Mouse (Mus musculus) induced T-regulatory cell, adult 2 months (primary cell): ENCODE results near the gene Slc6a18.
A peak's percentile ranks its signal among the peaks of the same experiment; 100 is the strongest.

Experiments used
- DNase-seq: peaks from one replicate; pipeline ENCODE4 v3.0.0-alpha.2; 2012; ENCODE audit warnings: low read depth

Gene Slc6a18

DNA sequence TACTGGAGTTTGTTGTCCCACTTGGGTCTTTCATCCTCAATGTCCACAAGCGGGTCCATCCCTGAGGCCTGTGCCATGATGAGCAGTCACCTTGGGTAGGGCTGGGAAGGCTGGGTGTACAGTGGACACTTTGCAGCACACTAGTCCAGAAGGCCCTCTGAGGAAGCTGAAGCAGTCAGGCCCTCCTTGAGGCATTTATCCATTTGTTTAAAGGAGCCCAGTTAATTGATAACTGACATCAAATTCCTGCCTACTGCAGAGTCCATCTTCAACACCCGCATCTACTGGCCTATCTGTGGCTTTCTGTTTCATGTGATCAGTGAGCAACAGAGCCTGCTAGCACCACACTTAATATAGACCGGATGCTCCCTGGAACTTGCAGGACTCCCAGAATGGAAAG is at the start of gene Slc6a18:
Gene Slc6a18, minus strand, starts transcription at position 171 of the 400 bp plus-strand sequence.
- no peak for DNase-seq

DNA sequence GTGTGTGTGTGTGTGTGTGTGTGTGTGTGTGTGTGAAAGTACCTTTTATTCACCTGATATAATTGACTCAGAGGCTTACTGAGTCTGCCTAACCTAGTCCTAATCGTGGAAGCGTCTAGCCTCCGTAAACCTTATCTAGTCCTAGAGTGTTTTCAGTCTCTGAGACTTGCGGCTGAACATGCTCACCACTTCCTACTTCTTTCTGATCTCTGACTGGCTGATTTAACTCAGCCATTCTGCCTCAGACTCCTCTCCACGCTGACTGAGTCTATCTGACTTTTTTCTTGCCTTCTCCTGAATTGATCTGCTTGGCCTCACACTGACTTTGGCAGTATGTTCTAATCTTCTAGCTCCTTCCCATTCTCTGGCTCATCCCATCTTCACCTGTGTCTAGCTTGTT is 47.5 kb upstream of the Slc6a18 start:
- peak; percentile 76 for DNase-seq

- DNase-seq: peak; percentile 70
Observed at GRCm38 (mm10) chr13:73723081-73723668, 45.4 kb upstream of the Slc6a18 start.

DNA sequence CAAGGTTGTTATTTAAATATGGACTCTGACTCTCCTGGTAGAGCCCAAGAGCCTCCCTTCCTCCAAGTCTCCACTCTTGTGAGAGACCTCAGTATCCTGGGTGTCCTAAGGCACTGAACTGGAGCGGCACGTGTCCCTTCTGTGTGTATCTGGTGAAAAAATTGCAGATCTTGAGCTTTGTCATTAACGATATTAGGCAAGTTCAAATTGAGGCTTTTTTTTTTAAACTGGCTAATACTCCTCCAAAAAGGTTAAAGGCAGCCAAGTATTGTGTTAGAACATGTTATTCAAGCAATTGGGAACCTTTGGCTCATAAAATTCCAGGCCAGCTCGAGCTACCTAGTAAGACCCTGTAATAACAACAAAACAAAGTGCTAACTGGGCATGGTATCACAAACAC is 42.4 kb upstream of the Slc6a18 start:
- no peak for DNase-seq

GRCm38 (mm10) chr13:73718225-73718624 is 40.4 kb upstream of the Slc6a18 start:
- DNase-seq: peak; percentile 94

- peak; percentile 67 for DNase-seq
Observed at GRCm38 (mm10) chr13:73714020-73714419, 36.2 kb upstream of the Slc6a18 start.

GRCm38 (mm10) chr13:73713204-73713603 is 35.4 kb upstream of the Slc6a18 start:
- no peak for DNase-seq

DNA sequence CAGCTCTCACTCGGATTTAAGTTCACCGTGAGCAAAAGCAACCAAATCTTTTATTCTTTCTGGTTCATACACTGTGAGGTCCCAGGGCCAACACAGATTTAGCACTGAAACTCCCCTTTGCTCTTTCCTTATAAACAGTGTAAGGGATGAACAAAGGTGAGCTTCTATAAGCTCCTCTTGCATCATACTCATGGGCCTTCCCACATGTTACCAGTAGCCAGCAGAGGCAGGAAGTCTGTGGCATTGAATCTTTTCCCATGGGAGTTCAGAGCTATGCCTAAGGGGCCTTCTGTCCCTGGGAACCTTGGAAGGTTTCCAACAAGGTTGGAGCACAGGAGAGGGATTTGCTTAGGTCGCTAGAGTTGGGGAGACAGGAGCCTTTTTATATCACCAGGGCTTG is 34.4 kb upstream of the Slc6a18 start:
- DNase-seq: no peak

GRCm38 (mm10) chr13:73711803-73712202 is 34.0 kb upstream of the Slc6a18 start:
- DNase-seq: no peak

- DNase-seq: no peak
Observed at GRCm38 (mm10) chr13:73711221-73711620, 33.4 kb upstream of the Slc6a18 start.

DNA sequence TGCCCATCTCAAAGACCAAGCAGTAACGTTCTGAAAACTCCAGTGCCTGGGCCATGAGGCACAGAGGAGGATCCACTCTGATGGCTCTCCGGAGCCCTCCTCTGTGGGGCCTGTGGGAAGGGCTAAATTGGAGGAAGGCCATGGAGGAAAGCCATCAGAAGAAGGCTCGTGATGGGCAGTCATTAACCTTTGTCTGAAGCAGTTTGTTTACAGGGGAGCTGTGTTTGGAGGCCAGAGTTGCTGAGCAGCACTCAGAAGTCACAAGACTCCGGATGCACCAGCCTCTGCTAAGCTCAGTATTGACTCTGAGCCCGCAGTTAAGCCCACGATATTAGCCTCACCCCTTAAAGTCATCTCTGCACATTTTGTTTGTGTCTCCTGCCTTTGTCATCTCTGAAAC is 31.7 kb upstream of the Slc6a18 start:
- no peak for DNase-seq

- DNase-seq: no peak
Observed at GRCm38 (mm10) chr13:73704694-73705325, 27.0 kb upstream of the Slc6a18 start, which contains the start of gene Slc6a19. Gene Slc6a19 (minus strand): TSS chr13:73704865.

GRCm38 (mm10) chr13:73703486-73703885 is 25.7 kb upstream of the Slc6a18 start:
- peak; percentile 66 for DNase-seq

- DNase-seq: peak; percentile 86
Observed at GRCm38 (mm10) chr13:73702776-73703175, 25.0 kb upstream of the Slc6a18 start.

GRCm38 (mm10) chr13:73701161-73701883 is 23.5 kb upstream of the Slc6a18 start:
- DNase-seq: no peak

- no peak for DNase-seq
Observed at GRCm38 (mm10) chr13:73700554-73700953, 22.7 kb upstream of the Slc6a18 start.

DNA sequence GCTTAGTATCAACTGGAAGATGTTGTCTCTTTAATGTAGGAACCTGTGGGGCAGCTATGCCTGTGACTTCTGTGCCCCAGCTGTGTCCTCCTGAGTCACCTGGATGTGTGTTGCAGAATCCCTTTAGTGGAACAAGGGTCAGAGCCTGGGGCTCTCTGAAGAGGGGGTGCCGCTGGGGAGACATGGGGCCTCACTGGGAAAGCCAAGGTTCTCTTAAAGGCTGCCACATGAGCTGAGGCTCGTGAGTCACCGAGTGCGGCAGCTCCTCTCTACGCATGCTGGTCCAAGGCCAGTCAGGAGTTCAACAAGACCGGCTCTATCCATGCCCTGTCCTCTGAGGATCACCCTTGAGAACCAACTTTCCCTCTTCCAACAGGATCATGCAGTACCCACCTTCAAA is 21.9 kb upstream of the Slc6a18 start:
- no peak for DNase-seq

DNA sequence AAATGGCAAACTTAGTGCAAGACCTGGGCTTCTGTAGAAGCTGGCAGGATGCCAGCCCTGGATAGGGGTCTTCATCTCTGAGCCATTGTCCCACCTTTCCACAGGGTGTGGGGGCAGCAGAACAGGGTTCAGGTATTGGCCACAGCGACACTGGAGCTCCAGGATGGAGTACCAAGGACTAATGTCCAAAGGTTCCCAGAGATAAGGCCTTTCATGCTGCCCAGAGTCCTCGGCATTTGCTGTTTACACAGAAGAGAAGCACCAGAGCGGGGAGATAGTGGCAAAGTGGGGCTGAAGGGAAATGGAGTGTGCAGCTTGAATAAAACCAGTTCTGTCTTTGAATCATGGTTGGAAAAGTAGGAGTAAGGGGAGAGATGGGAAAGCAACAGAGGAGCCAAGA is 18.7 kb upstream of the Slc6a18 start:
- DNase-seq: no peak

DNA sequence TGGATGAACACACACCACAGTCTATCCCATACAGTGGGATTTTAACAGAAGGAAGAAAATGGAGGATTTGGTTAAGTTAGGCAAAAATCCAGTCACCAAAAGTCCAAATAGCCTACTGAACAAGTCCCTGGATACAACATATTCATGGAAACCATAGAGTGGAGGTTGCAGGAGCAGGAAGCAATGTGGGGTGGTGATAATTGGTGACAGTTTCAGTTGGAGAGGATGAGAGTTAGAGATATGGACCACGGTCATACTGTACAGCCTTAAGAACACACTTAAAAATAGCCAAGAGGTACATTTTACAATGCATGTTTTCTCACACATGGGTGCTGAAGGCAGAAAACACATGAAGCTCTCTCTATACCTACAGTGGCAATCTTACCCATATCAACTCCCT is 17.1 kb upstream of the Slc6a18 start:
- DNase-seq: no peak

DNA sequence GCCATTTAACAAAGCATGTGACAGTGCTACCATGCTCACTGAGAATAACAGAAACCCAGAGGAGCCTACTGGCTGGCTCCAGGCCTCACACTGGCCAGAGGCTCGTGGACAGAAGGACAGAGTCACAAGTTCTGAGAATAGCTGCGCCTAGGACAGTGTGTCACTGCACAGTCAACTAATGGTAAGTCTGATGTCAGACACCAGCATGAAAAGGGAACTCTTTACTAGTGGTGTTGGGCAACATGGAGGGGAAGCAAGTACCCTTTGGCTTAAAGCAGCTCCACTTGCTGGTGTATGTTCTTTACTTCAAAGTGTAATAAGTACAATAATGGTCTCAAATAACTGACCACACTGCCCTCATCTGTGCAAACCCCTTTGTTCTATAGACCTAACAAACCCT is 15.5 kb upstream of the Slc6a18 start:
- DNase-seq: no peak

DNA sequence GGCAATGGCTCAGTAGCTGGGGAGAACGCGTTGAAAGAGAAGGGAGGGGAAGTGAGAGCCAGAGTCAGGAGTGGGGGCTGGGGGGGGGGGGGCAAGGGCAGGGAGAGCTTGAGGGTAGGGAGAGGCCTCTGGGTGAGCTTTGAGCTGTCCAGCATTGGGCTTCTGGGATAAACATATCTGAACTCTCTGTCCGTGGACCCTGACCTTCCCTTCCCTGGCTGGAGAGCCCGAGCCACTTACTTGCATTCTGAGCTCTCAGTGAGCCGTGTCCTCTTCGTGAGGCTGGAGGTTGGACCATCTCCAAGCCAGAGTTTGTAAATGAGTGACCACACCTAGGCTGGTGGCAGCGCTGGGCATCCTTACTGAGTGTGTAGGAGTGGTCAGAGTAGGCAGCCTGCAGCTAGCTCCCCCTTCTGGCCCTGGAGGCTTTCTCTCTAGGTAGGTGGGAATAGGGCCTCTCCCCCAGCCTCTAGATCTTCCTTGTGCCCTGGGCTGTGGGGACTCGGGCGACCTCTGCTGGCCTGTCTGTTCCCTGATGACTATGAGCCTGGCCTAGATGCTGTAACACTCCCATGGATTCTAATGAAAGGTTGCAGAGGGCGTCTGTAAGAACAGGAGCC is 14.5 kb upstream of the Slc6a18 start:
- DNase-seq: peak; percentile 69

- no peak for DNase-seq
Observed at GRCm38 (mm10) chr13:73688934-73689333, 11.1 kb upstream of the Slc6a18 start.

- DNase-seq: no peak
Observed at GRCm38 (mm10) chr13:73687601-73688000, 9.8 kb upstream of the Slc6a18 start.
